9 mouse cellular contexts compared by ENCODE assay signal in genomic region chr6:66533241-66533640, GRCm38 (mm10). TPM values are rescaled to one million over a fixed set of nuclear protein-coding genes. Genes with fewer than 3 reads are reported as not detected.
A peak's percentile ranks its signal among the peaks of the same experiment; 100 is the strongest.
DNase-seq lines count a peak whose midpoint lies in the region; ATAC-seq and TF ChIP-seq lines count a peak whose summit lies in the region.
"Had no signal": no experiment of that assay in that cellular context is flagged by ENCODE, and none has a peak within 500 bp of the region (broad histone marks: within the 10 kb centered on the region; RNA-seq: fewer than 3 reads in every experiment).

No protein-coding gene starts in this region.

- no peak overlapping the region for H3K27ac ChIP-seq in forebrain, postnatal 0 days (ENCODE audit: low read depth, low read length)
- no peak overlapping the region for H3K27ac ChIP-seq in forebrain, embryonic 16.5 days (ENCODE audit: low read length)
- H3K27ac ChIP-seq in liver, embryonic 14.5 days, result no peak overlapping the region
- no peak overlapping the region for H3K27ac ChIP-seq in liver, embryonic 12.5 days
- H3K27ac ChIP-seq in limb, embryonic 14.5 days (replicated peaks; ENCODE audit: low read depth, low read length), result no peak overlapping the region

- H3K4me2 ChIP-seq in forebrain, postnatal 0 days (ENCODE audit: low read depth), result no peak overlapping the region
- no peak overlapping the region for H3K4me2 ChIP-seq in forebrain, embryonic 16.5 days (ENCODE audit: low read length)
- no peak overlapping the region for H3K4me2 ChIP-seq in liver, embryonic 14.5 days (ENCODE audit: low read depth)
- H3K4me2 ChIP-seq in liver, embryonic 12.5 days, result no peak overlapping the region
- H3K4me2 ChIP-seq in limb, embryonic 14.5 days (replicated peaks; ENCODE audit: low read depth, low read length, severe bottlenecking), result no peak overlapping the region

- H3K27me3 ChIP-seq in forebrain, postnatal 0 days (ENCODE audit: insufficient read depth, low read length), result no peaks in the 10 kb centered on the region
- H3K27me3 ChIP-seq in forebrain, embryonic 16.5 days (replicated peaks; ENCODE audit: control insufficient read depth, insufficient read depth, low read length), result no peaks in the 10 kb centered on the region
- no peaks in the 10 kb centered on the region for H3K27me3 ChIP-seq in liver, embryonic 14.5 days (ENCODE audit: control insufficient read depth, insufficient read depth, low read length)
- no peaks in the 10 kb centered on the region for H3K27me3 ChIP-seq in liver, embryonic 12.5 days (replicated peaks)
- H3K27me3 ChIP-seq in limb, embryonic 14.5 days (ENCODE audit: control insufficient read depth, insufficient read depth, low read length), result no peaks in the 10 kb centered on the region

- H3K36me3 ChIP-seq in forebrain, postnatal 0 days (ENCODE audit: insufficient read depth), result no peaks in the 10 kb centered on the region
- no peaks in the 10 kb centered on the region for H3K36me3 ChIP-seq in forebrain, embryonic 16.5 days (ENCODE audit: control insufficient read depth, insufficient read depth)
- H3K36me3 ChIP-seq in liver, embryonic 14.5 days (replicated peaks; ENCODE audit: control insufficient read depth, insufficient read depth, low read depth), result peaks cover 10% of the 10 kb centered on the region
- H3K36me3 ChIP-seq in liver, embryonic 12.5 days, result peaks cover 12% of the 10 kb centered on the region
- H3K36me3 ChIP-seq in limb, embryonic 14.5 days (ENCODE audit: control insufficient read depth, insufficient read depth, low read length), result no peaks in the 10 kb centered on the region

- peak; percentile 74 for DNase-seq in forebrain, postnatal 0 days
- DNase-seq in liver, embryonic 14.5 days (ENCODE audit: low read depth in 3 of 3, low spot score in 3 of 3), result peak; percentile 22 to 50 (median 37)
- peak; percentile 82 for DNase-seq in NIH3T3 (ENCODE audit: low read depth)
- peak; percentile 63 for DNase-seq in limb, embryonic 14.5 days (ENCODE audit: low spot score)
- DNase-seq in frontal cortex, postnatal 14 days (ENCODE audit: low spot score in 2 of 2), result no peak
- no peak for DNase-seq in yolk sac, embryonic 10.5 days (ENCODE audit: low spot score)

- TF ChIP-seq POLR2A in limb, embryonic 14.5 days (IDR thresholded peaks at IDR 0.05; ENCODE audit: borderline replicate concordance, extremely low read depth, insufficient read depth, insufficient read length), result no peak

- WGBS in forebrain, postnatal 0 days, result 34% methylated on average over 3 of the region's 3 CpGs
- 36% methylated on average over 3 of the region's 3 CpGs for WGBS in forebrain, embryonic 16.5 days
- WGBS in liver, embryonic 14.5 days (ENCODE audit: insufficient replicate concordance), result 33% methylated on average over 3 of the region's 3 CpGs
- WGBS in liver, embryonic 12.5 days (ENCODE audit: insufficient replicate concordance), result 33% methylated on average over 3 of the region's 3 CpGs
- WGBS in limb, embryonic 14.5 days, result 36% methylated on average over 3 of the region's 3 CpGs

- ATAC-seq in forebrain, postnatal 0 days, result no peak
- no peak for ATAC-seq in forebrain, embryonic 16.5 days
- ATAC-seq in liver, embryonic 14.5 days (ENCODE audit: insufficient read depth), result no peak
- ATAC-seq in liver, embryonic 12.5 days, result no peak
- no peak for ATAC-seq in limb, embryonic 14.5 days (ENCODE audit: low FRiP score, low read depth)

- no peak for TF ChIP-seq EP300 in liver, embryonic 14.5 days (IDR thresholded peaks at IDR 0.05; ENCODE audit: low read depth)

- no peak overlapping the region for H3K9ac ChIP-seq in forebrain, postnatal 0 days
- H3K9ac ChIP-seq in forebrain, embryonic 16.5 days (replicated peaks; ENCODE audit: low read depth, low read length), result no peak overlapping the region
- H3K9ac ChIP-seq in liver, embryonic 14.5 days (replicated peaks), result no peak overlapping the region
- no peak overlapping the region for H3K9ac ChIP-seq in liver, embryonic 12.5 days
- H3K9ac ChIP-seq in limb, embryonic 14.5 days (ENCODE audit: low read depth, low read length, severe bottlenecking), result no peak overlapping the region

- no peaks in the 10 kb centered on the region for H3K9me3 ChIP-seq in forebrain, postnatal 0 days (ENCODE audit: low read length)
- H3K9me3 ChIP-seq in forebrain, embryonic 16.5 days (ENCODE audit: control insufficient read depth, low read length), result no peaks in the 10 kb centered on the region
- no peaks in the 10 kb centered on the region for H3K9me3 ChIP-seq in liver, embryonic 14.5 days (ENCODE audit: control insufficient read depth, low read length)
- H3K9me3 ChIP-seq in liver, embryonic 12.5 days (replicated peaks), result no peaks in the 10 kb centered on the region
- H3K9me3 ChIP-seq in limb, embryonic 14.5 days (ENCODE audit: control insufficient read depth, low read length), result no peaks in the 10 kb centered on the region

- no peak overlapping the region for H3K4me3 ChIP-seq in forebrain, postnatal 0 days (ENCODE audit: low read depth, low read length)
- no peak overlapping the region for H3K4me3 ChIP-seq in forebrain, embryonic 16.5 days (replicated peaks; ENCODE audit: low read length)
- H3K4me3 ChIP-seq in liver, embryonic 14.5 days (ENCODE audit: insufficient read depth in 1 of 2, low read depth in 2 of 2, low read length in 2 of 2), result no peak overlapping the region
- no peak overlapping the region for H3K4me3 ChIP-seq in liver, embryonic 12.5 days
- H3K4me3 ChIP-seq in limb, embryonic 14.5 days (replicated peaks; ENCODE audit: low read length), result no peak overlapping the region
- H3K4me3 ChIP-seq: myocyte had no signal

- peaks cover 10% of the 10 kb centered on the region for H3K4me1 ChIP-seq in forebrain, postnatal 0 days (ENCODE audit: insufficient read depth)
- peaks cover 13% of the 10 kb centered on the region for H3K4me1 ChIP-seq in forebrain, embryonic 16.5 days (replicated peaks; ENCODE audit: control insufficient read depth, insufficient read depth, low read length)
- H3K4me1 ChIP-seq in liver, embryonic 14.5 days (replicated peaks; ENCODE audit: control insufficient read depth in 2 of 2, insufficient read depth in 2 of 2, low read length in 1 of 2), result peaks cover 9 to 15% of the 10 kb centered on the region in 2 experiments
- peaks cover 18% of the 10 kb centered on the region for H3K4me1 ChIP-seq in liver, embryonic 12.5 days
- H3K4me1 ChIP-seq in limb, embryonic 14.5 days (ENCODE audit: control insufficient read depth, insufficient read depth, low read length), result peaks cover 13% of the 10 kb centered on the region

- TF ChIP-seq CTCF in forebrain, postnatal 0 days (IDR thresholded peaks at IDR 0.05; ENCODE audit: low read depth), result peak; percentile 75
- peak; percentile 51; the same call in 1 of the 2 replicates for TF ChIP-seq CTCF in liver, embryonic 14.5 days (IDR thresholded peaks at IDR 0.05; ENCODE audit: low read depth)

RNA-seq across cellular contexts. Expression of gene Mad2l1, which starts 1.9 kb away (rescaled TPM):
- total RNA-seq in forebrain, postnatal 0 days (2014; rRNA removed), result 6.2 and 8.2 TPM in 2 replicates
- polyA plus RNA-seq in forebrain, postnatal 0 days (2015; fragmentation: Nextera tagmentation; extraction: Ambion mirVana), result 18.3 and 23.0 TPM in 2 replicates
- polyA plus RNA-seq in forebrain, embryonic 16.5 days (2015; fragmentation: Nextera tagmentation; extraction: Ambion mirVana), result 36.3 and 43.9 TPM in 2 replicates
- polyA plus RNA-seq in liver, embryonic 14.5 days (2012; rRNA removed), result 28.4 and 49.3 TPM in 2 replicates
- polyA plus RNA-seq in liver, embryonic 14.5 days (2014; fragmentation: Nextera tagmentation; extraction: Ambion mirVana), result 95.0 and 97.2 TPM in 2 replicates
- 94.1 and 94.4 TPM in 2 replicates for polyA plus RNA-seq in liver, embryonic 12.5 days (2016; fragmentation: Nextera tagmentation; extraction: Ambion mirVana)
- 52.7 and 65.6 TPM in 2 replicates for polyA plus RNA-seq in limb, embryonic 14.5 days (2012; rRNA removed)
- 72.3 and 72.4 TPM in 2 replicates for polyA plus RNA-seq in limb, embryonic 14.5 days (2014; fragmentation: Nextera tagmentation; extraction: Ambion mirVana)

RNA-seq across cellular contexts. Expression of gene Vmn1r32, which starts 26.7 kb away (rescaled TPM):
- total RNA-seq in forebrain, postnatal 0 days (2014; rRNA removed), result not detected in 2 replicates
- not detected in 2 replicates for polyA plus RNA-seq in forebrain, postnatal 0 days (2015; fragmentation: Nextera tagmentation; extraction: Ambion mirVana)
- polyA plus RNA-seq in forebrain, embryonic 16.5 days (2015; fragmentation: Nextera tagmentation; extraction: Ambion mirVana), result 0.08 TPM in 1 of 2 replicates, not detected in the other
- 0.01 TPM in 1 of 2 replicates, not detected in the other for polyA plus RNA-seq in liver, embryonic 14.5 days (2012; rRNA removed)
- 0.04 and 0.06 TPM in 2 replicates for polyA plus RNA-seq in liver, embryonic 14.5 days (2014; fragmentation: Nextera tagmentation; extraction: Ambion mirVana)
- polyA plus RNA-seq in liver, embryonic 12.5 days (2016; fragmentation: Nextera tagmentation; extraction: Ambion mirVana), result 0.07 and 0.08 TPM in 2 replicates
- polyA plus RNA-seq in limb, embryonic 14.5 days (2012; rRNA removed), result 0.03 TPM in 1 of 2 replicates, not detected in the other
- polyA plus RNA-seq in limb, embryonic 14.5 days (2014; fragmentation: Nextera tagmentation; extraction: Ambion mirVana), result 0.07 TPM in 2 replicates
- polyA plus RNA-seq: myocyte had no signal

Comparison
In these comparisons a context has a peak if more than half of its experiments do, and no peak if none do; other contexts are left out.
1. DNase-seq: peak in forebrain, postnatal 0 days (single experiment), liver, embryonic 14.5 days (3 of 3), NIH3T3 (single experiment) and limb, embryonic 14.5 days (single experiment); none in frontal cortex, postnatal 14 days (0 of 2) and yolk sac, embryonic 10.5 days (single experiment).